Mouse (Mus musculus): ENCODE measurements around the gene Lrrk2.

Lrrk2 gene

GRCm38 (mm10) chr15:91672645-91673568, at the start of gene Lrrk2:
Lrrk2 (plus strand) TSS chr15:91673175.
- peak; percentile 53 for DNase-seq (ENCODE audit: low spot score)

GRCm38 (mm10) chr15:91624475-91624874, 48.5 kb upstream of the Lrrk2 start:
- DNase-seq (ENCODE audit: low spot score), result no peak

GRCm38 (mm10) chr15:91629137-91629536, 43.8 kb upstream of the Lrrk2 start:
- no peak for DNase-seq (ENCODE audit: low spot score)

- DNase-seq (ENCODE audit: low spot score), result no peak
These were observed 40.5 kb upstream of the Lrrk2 start for GRCm38 (mm10) chr15:91632473-91632872.

GRCm38 (mm10) chr15:91633051-91633450, 39.9 kb upstream of the Lrrk2 start:
- DNase-seq (ENCODE audit: low spot score), result no peak

GRCm38 (mm10) chr15:91633806-91634205, 39.2 kb upstream of the Lrrk2 start:
- no peak for DNase-seq (ENCODE audit: low spot score)

- no peak for DNase-seq (ENCODE audit: low spot score)
These were observed 38.7 kb upstream of the Lrrk2 start for GRCm38 (mm10) chr15:91634236-91634635.

- no peak for DNase-seq (ENCODE audit: low spot score)
These were observed 31.3 kb upstream of the Lrrk2 start for GRCm38 (mm10) chr15:91641631-91642030.

- no peak for DNase-seq (ENCODE audit: low spot score)
These were observed 30.2 kb upstream of the Lrrk2 start for GRCm38 (mm10) chr15:91642682-91643306.

GRCm38 (mm10) chr15:91643632-91644348, 29.2 kb upstream of the Lrrk2 start:
- DNase-seq (ENCODE audit: low spot score), result no peak

- no peak for DNase-seq (ENCODE audit: low spot score)
These were observed 22.7 kb upstream of the Lrrk2 start for GRCm38 (mm10) chr15:91650270-91650669.

GRCm38 (mm10) chr15:91651493-91651892, 21.5 kb upstream of the Lrrk2 start:
- no peak for DNase-seq (ENCODE audit: low spot score)

GRCm38 (mm10) chr15:91658227-91658626, 14.7 kb upstream of the Lrrk2 start:
- no peak for DNase-seq (ENCODE audit: low spot score)

GRCm38 (mm10) chr15:91660277-91661078, 12.5 kb upstream of the Lrrk2 start:
- DNase-seq (ENCODE audit: low spot score), result no peak

- no peak for DNase-seq (ENCODE audit: low spot score)
These were observed 12.0 kb upstream of the Lrrk2 start for GRCm38 (mm10) chr15:91661079-91661369.

- no peak for DNase-seq (ENCODE audit: low spot score)
These were observed 8.3 kb upstream of the Lrrk2 start for GRCm38 (mm10) chr15:91664586-91665132.

GRCm38 (mm10) chr15:91665530-91665929, 7.4 kb upstream of the Lrrk2 start:
- DNase-seq (ENCODE audit: low spot score), result no peak

GRCm38 (mm10) chr15:91671216-91671615, 1.8 kb upstream of the Lrrk2 start:
- DNase-seq (ENCODE audit: low spot score), result no peak

GRCm38 (mm10) chr15:91671987-91672386, 988 bp upstream of the Lrrk2 start:
- DNase-seq (ENCODE audit: low spot score), result no peak

GRCm38 (mm10) chr15:91673569-91673905, 562 bp downstream of the Lrrk2 start:
- no peak for DNase-seq (ENCODE audit: low spot score)

- no peak for DNase-seq (ENCODE audit: low spot score)
These were observed 7.1 kb downstream of the Lrrk2 start for GRCm38 (mm10) chr15:91680116-91680515.
